Mouse (Mus musculus) layer of hippocampus, postnatal 25 days (tissue): Measurements from ENCODE around the gene Itga8. TPM values are rescaled to one million over a fixed set of nuclear protein-coding genes. Genes with fewer than 3 reads are reported as not detected.

Source experiments
- DNase-seq, 2 experiments: peaks; one replicate each; pipeline ENCODE4 v3.0.0; 2022; ENCODE audit warnings: mixed read lengths in 2 of 2, low spot score in 1 of 2; ENCODE audit errors: extremely low spot score in 1 of 2
- total RNA-seq, 2 experiments: library from RNA; stranded (reverse); gene quantifications; 2 replicates each; pipeline ENCODE4 v1.2.3; 2021

Itga8 gene
- total RNA-seq, 2 experiments from 2014 or later: 15.9 to 30.4 TPM

- DNase-seq: no peak
Observed at GRCm38 (mm10) chr2:12295150-12295549, 6.6 kb downstream of the Itga8 start.

GRCm38 (mm10) chr2:12294060-12294459, 7.7 kb downstream of the Itga8 start:
- DNase-seq: no peak

GRCm38 (mm10) chr2:12293458-12293857, 8.3 kb downstream of the Itga8 start:
- no peak for DNase-seq

DNA sequence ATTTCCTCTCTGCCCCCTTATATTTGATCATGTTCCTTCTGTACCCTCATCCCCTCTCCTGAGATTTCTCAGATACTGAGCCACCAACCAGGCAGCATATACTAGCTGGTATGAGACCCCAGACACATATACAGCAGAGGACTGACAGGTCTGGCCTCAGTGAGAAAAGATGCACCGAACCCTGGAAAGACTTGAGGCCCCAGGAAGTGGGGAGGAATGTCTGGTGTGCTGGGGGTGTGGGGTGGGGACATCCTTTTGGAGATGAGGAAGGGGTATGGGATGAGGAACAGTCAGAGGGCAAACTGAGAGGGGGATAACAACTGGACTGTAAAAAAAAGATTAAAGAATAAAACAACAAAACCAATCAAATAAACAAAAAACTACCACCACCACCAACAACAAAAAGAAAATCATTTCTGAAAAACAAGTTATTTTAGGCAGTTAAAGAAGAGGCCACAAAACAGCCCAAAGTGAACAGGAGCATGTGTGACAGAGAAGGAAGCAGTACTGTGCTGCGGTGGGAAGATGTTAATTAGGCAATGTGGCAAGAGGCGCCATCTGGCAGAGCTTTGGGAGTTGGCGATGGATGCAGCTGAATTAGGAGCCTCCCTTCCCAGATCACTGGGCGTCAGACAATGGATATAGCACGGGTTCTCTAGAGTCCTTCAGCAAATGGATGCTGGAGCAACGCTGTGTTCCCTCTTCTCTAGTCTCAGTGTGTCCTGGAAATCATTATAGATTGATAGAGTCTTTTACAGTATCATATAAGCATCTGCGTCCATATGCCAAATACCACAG, 9.5 kb downstream of the Itga8 start:
- peak; percentile 58 to 60 for DNase-seq

- no peak for DNase-seq
Observed at GRCm38 (mm10) chr2:12290235-12290634, 11.5 kb downstream of the Itga8 start.

DNA sequence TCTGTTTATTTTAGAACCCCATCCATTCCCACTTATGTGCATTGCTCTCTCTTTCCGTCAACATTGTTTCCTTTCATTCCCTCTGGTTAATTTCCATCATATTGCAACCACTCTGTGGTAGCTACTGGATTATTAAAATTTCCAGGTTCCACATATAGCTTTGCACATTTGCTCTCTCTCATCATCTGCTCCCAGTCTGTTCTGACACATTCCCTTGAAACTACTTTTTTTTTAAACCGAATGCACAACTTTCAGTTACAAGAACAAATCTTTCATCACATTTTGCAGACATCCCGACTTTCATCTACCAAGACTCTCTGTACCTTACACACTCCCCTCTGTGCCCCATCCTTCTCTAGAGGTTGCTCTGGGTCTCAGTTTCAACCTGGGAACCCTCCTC, 13.9 kb downstream of the Itga8 start:
- no peak for DNase-seq

DNA sequence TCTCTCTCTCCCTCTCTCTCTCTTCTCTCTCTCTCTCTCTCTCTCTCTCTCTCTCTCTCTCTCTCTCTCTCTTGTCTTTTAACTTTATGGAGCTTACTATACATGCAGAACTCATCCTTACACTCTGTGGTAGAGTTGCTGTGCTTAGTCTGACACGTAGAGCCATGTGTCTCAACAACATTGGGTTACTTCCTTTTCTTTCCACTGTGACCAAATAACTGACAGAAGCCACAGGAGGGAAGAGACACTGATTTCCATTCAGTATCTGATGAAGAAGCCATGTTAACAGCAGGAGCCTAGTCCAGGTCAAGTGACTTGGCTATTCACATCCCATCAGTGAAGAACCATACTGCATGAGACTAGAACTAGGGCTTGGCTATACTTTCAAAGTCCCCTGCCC, 21.1 kb downstream of the Itga8 start:
- DNase-seq: no peak

- no peak for DNase-seq
Observed at GRCm38 (mm10) chr2:12279070-12279612, 22.6 kb downstream of the Itga8 start.

- DNase-seq: no peak
Observed at GRCm38 (mm10) chr2:12256635-12257317, 44.9 kb downstream of the Itga8 start.

- DNase-seq: no peak
Observed at GRCm38 (mm10) chr2:12255901-12256300, 45.8 kb downstream of the Itga8 start.

- no peak for DNase-seq
Observed at GRCm38 (mm10) chr2:12235345-12235744, 66.4 kb downstream of the Itga8 start.

- no peak for DNase-seq
Observed at GRCm38 (mm10) chr2:12229721-12230120, 72.0 kb downstream of the Itga8 start.

DNA sequence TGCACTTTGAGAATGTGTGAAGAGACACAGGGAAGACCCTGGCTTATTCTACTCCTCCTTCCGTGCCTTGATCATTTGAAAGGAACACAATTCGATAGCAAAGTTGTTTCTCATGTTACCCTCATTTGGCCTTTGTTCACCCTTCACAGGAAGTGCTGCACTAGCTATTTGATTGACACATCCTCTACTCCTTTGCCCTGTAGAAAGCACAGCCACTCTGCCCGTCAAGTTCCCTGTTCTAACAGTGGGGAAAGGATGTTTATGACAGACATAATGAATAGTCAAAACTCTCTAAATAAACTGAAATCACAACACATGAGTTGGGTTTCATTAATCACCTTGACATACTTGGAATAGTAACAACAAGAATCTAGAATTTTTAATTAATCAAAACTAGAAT, 73.4 kb downstream of the Itga8 start:
- no peak for DNase-seq

GRCm38 (mm10) chr2:12227243-12227642, 74.5 kb downstream of the Itga8 start:
- DNase-seq: no peak

DNA sequence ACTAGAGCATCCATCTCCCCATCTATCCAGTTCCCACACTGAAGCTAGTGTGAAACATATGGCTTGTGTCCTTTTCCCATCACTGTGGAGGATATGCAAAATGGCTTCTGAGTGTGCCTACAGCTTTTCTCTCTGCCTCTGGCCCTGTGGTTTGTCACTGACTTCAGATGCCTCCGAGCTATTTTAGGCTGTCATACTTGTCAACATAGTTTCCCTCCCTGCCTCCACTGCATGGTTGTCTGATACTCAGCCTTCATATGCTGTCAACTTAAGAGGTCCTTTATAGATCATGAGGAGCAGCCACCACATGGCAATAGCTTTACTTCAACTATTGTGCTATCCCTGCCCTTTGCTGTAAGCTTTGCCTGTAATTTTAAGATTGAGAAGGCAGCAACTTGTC, 75.4 kb downstream of the Itga8 start:
- DNase-seq: no peak

- DNase-seq: no peak
Observed at GRCm38 (mm10) chr2:12221671-12222070, 80.1 kb downstream of the Itga8 start.

DNA sequence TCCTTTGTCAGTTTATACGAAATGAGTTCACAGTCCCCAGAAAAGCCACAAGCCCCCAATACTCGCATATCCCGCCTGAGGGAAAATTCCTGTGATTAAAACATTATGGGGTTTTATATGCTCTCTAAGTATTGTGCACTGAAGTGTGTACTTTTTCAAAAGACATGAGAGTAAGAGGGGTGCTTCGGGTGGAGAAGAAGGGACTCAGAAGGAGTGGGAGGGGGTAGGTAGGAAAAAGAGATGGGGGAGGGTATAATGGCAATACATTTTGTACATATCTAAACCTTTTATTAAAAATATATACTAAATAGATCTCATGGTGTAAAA, 88.3 kb downstream of the Itga8 start:
- no peak for DNase-seq

GRCm38 (mm10) chr2:12212662-12213463, 88.9 kb downstream of the Itga8 start:
- DNase-seq: no peak

DNA sequence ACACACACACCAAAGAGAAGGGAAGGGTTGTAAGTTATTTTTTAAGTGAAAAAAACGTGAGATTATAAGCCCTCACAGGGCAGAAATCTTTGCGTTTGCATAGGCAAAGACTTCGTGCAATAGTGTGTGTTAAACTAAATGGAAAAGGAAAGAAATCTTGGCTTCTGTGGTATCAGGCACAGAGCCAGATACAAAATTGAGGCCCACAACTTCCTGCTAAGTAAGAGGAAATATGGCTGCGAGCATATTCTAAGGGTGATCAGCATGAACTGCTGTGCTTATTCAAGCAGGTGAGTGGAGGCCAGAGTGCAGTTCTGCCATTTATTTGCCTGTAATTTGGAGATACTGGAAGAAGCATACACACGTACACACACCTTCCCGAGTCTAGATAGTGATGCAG, 93.6 kb downstream of the Itga8 start:
- DNase-seq: no peak

- DNase-seq: no peak
Observed at GRCm38 (mm10) chr2:12206353-12206752, 95.4 kb downstream of the Itga8 start.

DNA sequence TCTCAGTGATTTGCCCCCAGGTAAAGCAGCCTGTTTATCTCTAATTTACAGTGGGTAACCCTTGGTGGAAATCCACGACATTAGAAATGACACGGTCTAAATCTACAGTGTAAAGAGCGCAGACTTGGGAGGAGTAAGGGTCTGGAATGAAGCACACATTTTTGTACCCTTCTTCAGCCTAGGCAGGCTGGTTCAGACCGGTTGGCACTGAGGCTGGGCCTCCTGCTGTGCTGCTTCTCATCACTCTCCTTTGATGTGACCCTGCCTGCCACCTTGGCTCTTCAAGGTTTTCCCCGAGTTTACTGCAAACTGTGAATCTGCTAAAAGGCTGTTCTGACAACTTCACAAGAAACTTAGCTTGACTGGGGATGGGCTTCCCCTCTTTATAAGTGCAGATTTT, 95.8 kb downstream of the Itga8 start:
- DNase-seq: no peak
